Mouse (Mus musculus) midbrain, embryonic 12.5 days (tissue): ENCODE data around the gene Mob3b. TPM values are rescaled to one million over a fixed set of nuclear protein-coding genes. Genes with fewer than 3 reads are reported as not detected.

Experiments
- ATAC-seq: fragments of 200-750 bp; cut with Nextera tagmentation; 2 replicates; pipeline ENCODE4 v1.8.0; 2017; ENCODE audit warnings: low read depth, moderate TSS enrichment, moderate library complexity; ENCODE audit not compliant: low FRiP score
- H3K27ac ChIP-seq: fragments of 300-500 bp; sonication (generic); replicated peaks from 2 replicates; pipeline ENCODE4 v1.5.1; 2016; ENCODE audit warnings: mild to moderate bottlenecking
- H3K27me3 ChIP-seq: fragments of 300-500 bp; sonication (generic); 2 replicates; pipeline ENCODE4 v1.6.1; 2016; ENCODE audit warnings: mild to moderate bottlenecking
- H3K36me3 ChIP-seq: fragments of 300-500 bp; sonication (generic); 2 replicates; pipeline ENCODE4 v1.6.1; 2016
- H3K4me1 ChIP-seq: fragments of 300-500 bp; sonication (generic); 2 replicates; pipeline ENCODE4 v1.6.1; 2016
- H3K4me2 ChIP-seq: fragments of 300-500 bp; sonication (generic); replicated peaks from 2 replicates; pipeline ENCODE4 v1.6.1; 2016; ENCODE audit warnings: mild to moderate bottlenecking, moderate library complexity
- H3K4me3 ChIP-seq: fragments of 300-500 bp; sonication (generic); 2 replicates; pipeline ENCODE4 v1.5.1; 2016; ENCODE audit warnings: mild to moderate bottlenecking
- H3K9ac ChIP-seq: fragments of 300-500 bp; sonication (generic); replicated peaks from 2 replicates; pipeline ENCODE4 v1.6.1; 2016; ENCODE audit warnings: mild to moderate bottlenecking, moderate library complexity
- H3K9me3 ChIP-seq: fragments of 300-500 bp; sonication (generic); 2 replicates; pipeline ENCODE4 v1.6.1; 2016; ENCODE audit warnings: mild to moderate bottlenecking
- WGBS: fragments of 180-500 bp; shearing (Covaris S2); methylation state at CpG from one replicate; pipeline ENCODE4 v1.1.7; 2016; 5-methylcytosine and 5-hydroxymethylcytosine counted together
- polyA plus RNA-seq: library from polyadenylated mRNA; unstranded; fragments of >200 nt; fragmentation: Nextera tagmentation; extraction: Ambion mirVana; gene quantifications from 2 replicates; pipeline ENCODE4 v1.2.1, GENCODE M21; 2016

Mob3b gene
- polyA plus RNA-seq, 1 experiment from 2014 or later, result 28.0 TPM

DNA sequence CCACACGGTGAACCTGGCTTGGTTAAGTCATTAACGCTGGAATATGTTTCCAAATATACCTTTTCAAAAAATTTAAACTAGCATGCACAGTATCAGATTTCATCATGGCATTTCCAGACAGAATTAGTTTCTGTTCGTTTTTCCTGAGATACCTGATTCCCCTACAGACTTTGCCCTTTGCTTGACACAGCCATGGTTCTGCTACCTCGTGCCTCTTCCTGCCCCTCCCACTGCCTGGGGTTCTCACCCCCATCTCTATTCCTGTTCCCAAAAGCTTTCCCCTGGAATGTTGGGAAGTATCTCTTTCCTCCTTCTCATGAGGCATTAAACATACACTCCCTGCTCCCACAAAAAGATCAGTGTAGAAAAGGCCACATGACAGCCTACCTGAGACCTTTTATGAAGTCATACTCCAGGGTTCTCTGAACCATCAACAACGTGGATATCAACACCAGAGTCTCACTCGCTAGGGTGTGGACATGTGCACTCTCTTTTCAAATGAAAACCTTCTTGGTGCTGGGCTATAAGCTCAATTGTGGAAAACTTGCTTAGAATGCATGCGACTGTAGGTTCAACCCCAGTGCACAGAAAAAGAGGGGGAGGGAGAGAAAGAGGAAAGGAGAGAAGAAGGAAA, 71.1 kb downstream of the Mob3b start:
- no peak overlapping the region for H3K27ac ChIP-seq
- ATAC-seq, result no peak
- no peaks in the 10 kb centered on the region for H3K4me1 ChIP-seq
- no peak overlapping the region for H3K4me3 ChIP-seq
- H3K27me3 ChIP-seq, result no peaks in the 10 kb centered on the region
- H3K4me2 ChIP-seq, result no peak overlapping the region
- WGBS, result 73% methylated on average over 7 of the region's 7 CpGs
- H3K9ac ChIP-seq, result no peak overlapping the region
- no peaks in the 10 kb centered on the region for H3K9me3 ChIP-seq
- H3K36me3 ChIP-seq, result no peaks in the 10 kb centered on the region

DNA sequence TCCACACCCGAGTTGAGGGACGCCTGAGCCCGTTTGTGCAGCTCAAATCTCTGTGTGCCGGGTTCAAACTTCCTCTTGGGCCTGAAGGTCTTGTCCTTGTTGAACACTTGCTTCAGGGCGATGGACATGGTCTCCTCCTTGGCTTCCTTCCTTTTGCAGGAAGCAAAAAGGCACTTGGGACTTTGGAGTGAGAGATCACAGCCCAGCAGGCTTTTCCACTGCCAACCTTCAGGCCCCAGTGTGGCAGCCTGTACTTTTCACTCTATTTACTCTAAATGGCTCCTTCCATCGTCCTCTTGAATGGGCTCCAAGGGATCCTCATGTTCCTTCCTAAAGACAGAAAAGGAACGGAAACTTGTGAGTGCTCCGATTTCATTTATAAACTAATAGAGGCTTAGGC, 73.2 kb downstream of the Mob3b start:
- no peak overlapping the region for H3K27ac ChIP-seq
- no peak for ATAC-seq
- WGBS, result 93% methylated on average over 8 of the region's 8 CpGs

DNA sequence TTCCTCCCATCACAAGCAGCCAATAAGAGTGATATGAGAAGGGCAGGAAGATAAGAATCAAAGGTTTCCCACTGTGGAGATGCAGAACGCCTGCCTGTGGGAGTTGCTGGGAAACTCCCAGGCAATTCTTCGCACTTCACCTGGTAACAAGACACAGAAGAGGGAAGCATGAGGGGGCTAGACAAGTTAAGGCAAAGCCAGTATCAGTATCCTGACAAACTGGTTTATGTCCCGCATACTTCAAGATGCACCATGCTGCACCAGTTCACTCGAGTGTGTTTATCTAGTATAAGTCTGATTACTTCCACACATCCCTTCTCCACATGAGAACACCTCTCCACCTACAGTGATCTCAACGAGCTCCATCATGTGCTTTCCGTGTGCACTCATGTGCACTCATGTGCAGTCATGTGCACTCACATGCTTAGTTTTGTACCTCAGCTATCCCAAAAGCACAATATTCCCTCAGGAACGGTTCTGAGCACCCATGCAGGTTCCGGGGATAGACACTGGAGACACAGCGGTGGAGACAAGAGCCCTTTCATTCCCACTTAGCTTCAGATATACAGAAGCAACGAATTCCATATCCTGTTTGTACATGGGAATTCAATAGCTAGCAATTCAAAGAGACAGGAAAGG, 74.7 kb downstream of the Mob3b start:
- WGBS, result 79% methylated on average over 10 of the region's 10 CpGs
- Histone ChIP-seq H3K9ac (no peak overlapping the region), H3K9me3 (peaks cover 5% of the 10 kb centered on the region; the same call in 1 of the 2 replicates), H3K4me1 (no peaks in the 10 kb centered on the region), H3K4me3 (no peak overlapping the region), H3K27me3 (no peaks in the 10 kb centered on the region), H3K27ac (no peak overlapping the region), H3K4me2 (no peak overlapping the region), H3K36me3 (no peaks in the 10 kb centered on the region)
- no peak for ATAC-seq

More for the DNA sequence above, 73.2 kb downstream of the Mob3b start:
- no peak overlapping the region for H3K4me3 ChIP-seq
- H3K4me2 ChIP-seq, result no peak overlapping the region
- no peaks in the 10 kb centered on the region for H3K36me3 ChIP-seq
- no peak overlapping the region for H3K9ac ChIP-seq
- no peaks in the 10 kb centered on the region for H3K27me3 ChIP-seq
- no peaks in the 10 kb centered on the region for H3K9me3 ChIP-seq
- H3K4me1 ChIP-seq, result no peaks in the 10 kb centered on the region

DNA sequence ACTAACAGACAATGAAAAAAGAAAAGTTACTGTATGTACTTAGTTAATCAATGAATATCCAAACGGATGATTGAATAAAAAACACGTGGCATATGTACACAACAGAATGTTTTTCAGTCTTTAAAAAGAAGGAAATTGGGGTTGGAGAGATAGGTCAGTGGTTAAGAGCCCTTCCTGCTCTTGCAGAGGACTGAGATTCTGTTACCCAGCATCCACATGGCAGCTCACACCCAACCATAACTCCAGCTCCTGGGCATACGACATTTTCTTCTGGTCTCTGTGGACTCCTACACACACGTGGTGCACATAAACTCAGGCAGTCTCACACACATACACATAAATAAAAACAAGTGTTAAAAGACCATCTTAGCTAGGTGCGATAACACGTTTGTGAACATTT, 77.0 kb downstream of the Mob3b start:
- Histone ChIP-seq H3K9ac (no peak overlapping the region), H3K9me3 (peaks cover 5% of the 10 kb centered on the region; the same call in 1 of the 2 replicates), H3K27ac (no peak overlapping the region), H3K27me3 (no peaks in the 10 kb centered on the region), H3K4me3 (no peak overlapping the region), H3K4me1 (no peaks in the 10 kb centered on the region), H3K4me2 (no peak overlapping the region), H3K36me3 (no peaks in the 10 kb centered on the region)
- WGBS, result 91% methylated on average over 6 of the region's 6 CpGs
- no peak for ATAC-seq

DNA sequence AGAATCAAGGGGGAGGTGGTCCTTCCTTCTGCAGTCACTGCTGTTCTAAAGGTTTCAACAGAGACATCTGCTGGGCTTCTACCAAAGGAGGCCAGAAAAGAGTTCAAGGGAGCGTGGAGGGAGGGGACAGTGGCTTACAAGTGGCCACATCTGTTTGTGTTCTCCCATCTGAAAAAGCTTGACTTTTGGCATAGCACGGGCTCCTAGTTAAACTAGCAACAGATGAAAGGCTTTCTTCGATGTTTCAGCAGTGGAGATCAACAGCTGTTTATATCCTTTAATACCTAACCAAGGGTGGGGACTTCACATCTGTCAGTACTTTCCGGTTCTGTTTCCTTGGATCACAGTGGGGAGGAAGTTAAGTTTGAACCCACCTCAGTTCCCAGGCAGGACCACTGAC, 88.5 kb downstream of the Mob3b start:
- no peak overlapping the region for H3K9ac ChIP-seq
- no peak overlapping the region for H3K27ac ChIP-seq
- no peaks in the 10 kb centered on the region for H3K36me3 ChIP-seq
- no peak for ATAC-seq
- WGBS, result 67% methylated on average over 4 of the region's 4 CpGs
- H3K27me3 ChIP-seq, result no peaks in the 10 kb centered on the region
- peaks cover 15% of the 10 kb centered on the region for H3K4me1 ChIP-seq
- H3K4me2 ChIP-seq, result no peak overlapping the region
- H3K4me3 ChIP-seq, result no peak overlapping the region
- no peaks in the 10 kb centered on the region for H3K9me3 ChIP-seq

DNA sequence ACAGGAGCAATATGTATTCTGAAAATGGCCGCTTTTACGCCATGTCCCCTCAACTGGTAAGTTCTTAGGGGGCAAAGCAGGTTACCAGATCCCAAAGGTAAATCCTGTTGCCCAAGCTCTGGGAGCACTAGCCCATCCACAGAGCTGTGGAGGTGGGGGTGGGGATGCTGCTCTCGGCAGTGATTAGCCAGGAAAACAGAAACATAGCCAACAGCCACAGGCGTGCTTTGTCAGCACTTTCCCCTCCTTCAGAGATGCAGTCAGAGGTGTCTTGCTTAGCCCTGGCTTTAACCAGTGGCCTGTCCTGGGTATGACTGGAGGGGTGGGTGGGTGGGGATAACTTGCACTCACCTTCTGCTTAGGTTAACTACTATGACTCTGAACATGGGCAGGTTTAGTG, 91.1 kb downstream of the Mob3b start:
- H3K36me3 ChIP-seq, result no peaks in the 10 kb centered on the region
- H3K9me3 ChIP-seq, result no peaks in the 10 kb centered on the region
- no peak overlapping the region for H3K4me2 ChIP-seq
- peaks cover 15% of the 10 kb centered on the region for H3K4me1 ChIP-seq
- no peak for ATAC-seq
- no peaks in the 10 kb centered on the region for H3K27me3 ChIP-seq
- H3K4me3 ChIP-seq, result no peak overlapping the region
- WGBS, result 74% methylated on average over 4 of the region's 4 CpGs
- H3K27ac ChIP-seq, result no peak overlapping the region
- H3K9ac ChIP-seq, result no peak overlapping the region

DNA sequence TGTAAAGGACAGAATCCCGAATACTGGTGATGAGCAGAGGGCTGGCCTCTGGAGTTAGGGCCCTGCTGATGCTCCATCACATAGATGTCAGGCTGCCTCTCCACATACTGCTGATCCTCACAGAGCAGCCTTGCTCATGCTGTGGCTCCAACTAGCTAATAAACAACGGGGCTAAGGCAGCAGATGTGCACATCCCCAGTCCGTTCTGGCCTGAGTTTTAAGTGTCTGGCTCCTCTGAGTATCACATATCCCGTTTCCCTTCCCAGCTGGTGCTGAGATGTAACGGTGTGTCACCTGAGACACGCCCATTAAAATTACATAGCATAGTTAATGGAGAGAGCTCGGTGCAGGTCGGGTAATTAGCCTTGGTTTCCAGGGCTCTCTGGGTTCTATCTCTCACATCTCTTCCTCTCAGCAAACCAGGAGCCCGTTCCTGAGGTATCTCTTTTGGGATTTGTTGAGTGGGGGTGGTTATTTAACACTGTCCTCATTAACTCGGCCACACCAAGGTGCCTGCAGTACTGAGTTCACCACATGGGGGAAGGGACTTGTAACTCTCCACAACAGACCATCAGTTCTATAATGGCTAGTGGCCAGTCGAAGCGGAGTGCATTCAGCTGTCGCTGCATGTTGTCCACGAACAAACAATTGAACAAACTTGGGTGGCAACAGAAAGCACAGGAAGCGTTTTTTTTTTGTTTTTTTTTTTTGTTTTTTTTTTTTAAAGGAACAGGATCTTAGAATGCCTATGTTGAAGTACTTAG, 92.0 kb downstream of the Mob3b start:
- Histone ChIP-seq H3K36me3 (no peaks in the 10 kb centered on the region), H3K4me1 (peaks cover 15% of the 10 kb centered on the region), H3K27ac (peak overlapping the region; percentile 27; the same call in 1 of the 2 replicates), H3K27me3 (no peaks in the 10 kb centered on the region), H3K4me2 (no peak overlapping the region), H3K4me3 (no peak overlapping the region), H3K9me3 (no peaks in the 10 kb centered on the region), H3K9ac (no peak overlapping the region)
- ATAC-seq, result peak; percentile 60
- 57% methylated on average over 15 of the region's 15 CpGs for WGBS

DNA sequence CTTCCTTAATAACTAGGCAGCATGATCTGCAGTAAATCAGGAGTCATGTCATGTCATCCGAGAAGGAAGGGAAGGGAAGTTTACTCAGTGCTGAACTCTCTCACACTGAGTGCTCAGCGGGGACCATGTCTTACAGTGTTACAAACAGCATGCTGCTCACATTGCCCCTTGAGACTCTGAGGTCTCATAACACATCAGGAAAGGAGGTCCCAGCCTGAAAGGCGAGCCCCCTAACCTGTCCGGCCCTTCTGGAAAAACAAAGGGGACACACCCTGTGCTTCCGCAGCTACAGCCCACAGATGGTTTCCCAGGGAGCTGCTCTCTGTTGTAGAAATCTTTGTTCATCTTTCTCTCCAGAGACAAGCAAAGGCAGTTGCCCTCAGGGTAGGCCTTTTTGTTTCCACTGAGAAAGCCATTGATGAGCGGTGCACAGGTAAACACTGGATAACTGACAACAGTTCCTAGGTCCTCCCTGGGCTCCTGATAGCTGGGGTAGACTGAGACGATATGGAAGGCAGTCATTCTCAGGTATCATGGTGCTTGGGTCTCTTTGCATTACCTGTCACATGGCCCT, 94.1 kb downstream of the Mob3b start:
- Histone ChIP-seq H3K4me1 (peaks cover 15% of the 10 kb centered on the region), H3K9me3 (no peaks in the 10 kb centered on the region), H3K4me2 (no peak overlapping the region), H3K9ac (no peak overlapping the region), H3K27me3 (no peaks in the 10 kb centered on the region), H3K36me3 (no peaks in the 10 kb centered on the region), H3K27ac (no peak overlapping the region), H3K4me3 (no peak overlapping the region)
- WGBS, result 78% methylated on average over 7 of the region's 7 CpGs
- ATAC-seq, result no peak

DNA sequence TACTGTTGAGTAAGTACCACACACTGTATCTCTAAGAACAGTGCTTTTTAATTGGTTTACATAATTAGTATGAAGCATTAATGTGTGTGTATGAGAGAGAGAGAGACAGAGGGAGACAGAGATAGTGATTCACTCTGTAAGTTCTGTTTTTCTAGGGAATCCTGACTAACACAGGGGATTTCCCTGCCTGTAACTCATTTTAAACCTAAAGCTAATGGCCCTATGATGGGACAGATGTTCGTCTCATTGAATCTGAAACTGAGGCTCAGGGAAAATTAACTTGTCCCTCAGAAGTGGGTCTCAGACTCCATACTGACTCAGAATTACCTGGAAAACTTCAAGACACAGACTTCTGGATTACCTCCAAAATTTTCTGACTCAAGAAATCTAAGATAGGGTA, 96.3 kb downstream of the Mob3b start:
- Histone ChIP-seq H3K4me3 (no peak overlapping the region), H3K27ac (no peak overlapping the region), H3K36me3 (no peaks in the 10 kb centered on the region), H3K4me2 (no peak overlapping the region), H3K4me1 (peaks cover 13% of the 10 kb centered on the region), H3K9me3 (no peaks in the 10 kb centered on the region), H3K27me3 (no peaks in the 10 kb centered on the region), H3K9ac (no peak overlapping the region)
- whole genome bisulfite sequencing, result 87% methylated on average over 1 of the region's 1 CpGs
- no peak for ATAC-seq

DNA sequence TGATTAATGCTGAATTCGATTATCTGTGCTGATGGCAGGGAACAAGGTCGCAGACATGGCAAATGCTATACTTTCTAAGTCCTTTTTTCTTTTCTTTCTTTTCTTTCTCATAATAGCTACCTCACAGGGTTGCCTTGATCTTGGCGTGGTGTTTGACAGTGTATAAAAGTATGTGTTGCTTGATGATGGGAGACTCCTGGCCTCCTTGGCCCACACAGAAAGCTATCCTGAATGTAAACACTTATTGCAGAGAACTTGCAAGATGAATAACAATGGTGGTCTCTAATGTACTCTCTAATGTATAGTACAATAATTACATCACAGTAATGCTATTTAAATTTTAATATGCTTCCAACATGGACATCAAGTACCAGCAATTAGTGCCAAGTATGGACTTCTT, 96.9 kb downstream of the Mob3b start:
- Histone ChIP-seq H3K4me2 (no peak overlapping the region), H3K9ac (no peak overlapping the region), H3K36me3 (no peaks in the 10 kb centered on the region), H3K27me3 (no peaks in the 10 kb centered on the region), H3K9me3 (no peaks in the 10 kb centered on the region), H3K4me1 (peaks cover 8% of the 10 kb centered on the region; the same call in 1 of the 2 replicates), H3K27ac (no peak overlapping the region), H3K4me3 (no peak overlapping the region)
- no peak for ATAC-seq
- 90% methylated on average over 3 of the region's 3 CpGs for WGBS

DNA sequence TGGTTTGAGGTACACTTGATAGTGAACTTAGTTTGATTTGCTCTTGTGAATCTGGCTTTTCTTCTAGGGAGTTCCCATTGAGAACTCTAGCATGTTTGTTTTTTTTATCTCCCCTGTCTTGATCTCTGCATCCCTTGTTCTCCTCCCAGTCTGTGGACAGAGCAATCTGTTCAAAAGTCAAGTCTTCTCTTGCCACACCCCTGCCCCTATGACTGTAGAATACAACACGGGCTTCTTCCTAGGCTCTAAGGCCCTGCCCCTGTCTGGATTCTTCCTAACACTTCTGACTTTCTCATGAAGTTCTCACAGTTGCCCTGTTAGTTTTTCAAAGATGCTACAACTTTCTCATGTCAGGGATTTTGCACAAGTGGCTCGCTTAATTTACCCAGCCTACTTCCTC, 102.9 kb downstream of the Mob3b start:
- Histone ChIP-seq H3K4me1 (no peaks in the 10 kb centered on the region), H3K4me2 (no peak overlapping the region), H3K27ac (no peak overlapping the region), H3K27me3 (no peaks in the 10 kb centered on the region), H3K9me3 (no peaks in the 10 kb centered on the region), H3K9ac (no peak overlapping the region), H3K4me3 (no peak overlapping the region), H3K36me3 (no peaks in the 10 kb centered on the region)
- ATAC-seq, result no peak
- WGBS, result 81% methylated on average over 2 of the region's 2 CpGs
